10 mouse cellular contexts compared by ENCODE assay signal in the genomic region with DNA sequence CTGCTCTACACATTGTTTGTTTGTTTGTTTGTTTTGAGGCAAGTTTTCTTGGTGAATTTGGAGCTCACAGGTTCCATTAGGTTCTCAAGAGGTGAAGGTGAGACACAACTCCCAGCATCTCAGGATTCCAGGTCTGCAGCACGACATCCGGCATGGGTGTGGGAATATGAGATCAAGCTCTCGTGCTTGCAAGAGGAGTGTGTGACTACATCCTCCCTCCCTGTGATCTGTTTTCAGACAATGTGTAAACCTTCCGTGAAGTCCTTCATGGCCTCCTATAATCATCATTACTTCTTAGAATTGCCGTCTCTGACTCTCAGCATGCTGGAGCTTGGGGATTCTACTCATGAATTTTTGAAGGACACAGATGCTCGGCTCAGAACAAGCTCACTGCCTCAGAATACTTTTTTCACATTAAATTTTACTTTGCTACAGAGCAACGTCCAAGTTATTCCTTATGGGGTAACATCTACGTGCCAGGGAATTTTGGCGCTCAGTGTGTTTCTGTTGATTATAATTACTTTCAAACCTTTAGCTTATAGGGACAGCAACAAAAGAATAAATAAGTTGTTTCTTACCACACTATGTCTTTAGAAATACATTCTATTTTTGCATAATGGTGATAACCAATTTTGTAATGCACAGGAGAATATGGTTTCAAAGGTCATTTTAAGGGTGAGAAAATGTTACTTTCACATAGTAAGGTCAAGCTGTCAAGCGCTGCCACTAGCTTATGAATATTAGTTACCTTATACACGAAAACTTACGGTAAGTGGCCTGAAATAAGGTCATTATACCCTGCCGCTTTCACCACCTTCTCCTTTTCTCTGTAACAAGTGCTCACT.
DNase-seq lines count a peak whose midpoint lies in the region; ATAC-seq and TF ChIP-seq lines count a peak whose summit lies in the region.
"Had no signal": no experiment of that assay in that cellular context is flagged by ENCODE, and none has a peak within 500 bp of the region (broad histone marks: within the 10 kb centered on the region; RNA-seq: fewer than 3 reads in every experiment).

No protein-coding gene starts in this region.

- peak overlapping the region; percentile 35 for H3K4me2 ChIP-seq in neural tube, embryonic 12.5 days (replicated peaks)

- H3K27ac ChIP-seq in layer of hippocampus, adult 2 months, result peak overlapping the region; percentile 79
- H3K27ac ChIP-seq in neural tube, embryonic 12.5 days, result no peak overlapping the region

- no peak overlapping the region for H3K9ac ChIP-seq in neural tube, embryonic 12.5 days

- no peak for DNase-seq in layer of hippocampus, adult 2 months (ENCODE audit: low spot score in 2 of 2)
- DNase-seq in layer of hippocampus, adult 8-10 months (ENCODE audit: low spot score in 2 of 2), result no peak
- peak; percentile 90 for DNase-seq in embryo, embryonic 10.5 days (ENCODE audit: low spot score)
- no peak for DNase-seq in left cerebral cortex, postnatal 10 days (ENCODE audit: extremely low spot score in 1 of 2, low spot score in 2 of 2)
- no peak for DNase-seq in left cerebral cortex, postnatal 36 days (ENCODE audit: low spot score in 2 of 2)
- DNase-seq in right cerebral cortex, postnatal 36 days (ENCODE audit: low spot score in 2 of 2), result no peak
- DNase-seq: lung, adult 2 months had no signal

- WGBS in neural tube, embryonic 12.5 days, result 36% methylated on average over 13 of the region's 13 CpGs

- peaks cover 4% of the 10 kb centered on the region for H3K4me1 ChIP-seq in neural tube, embryonic 12.5 days

- no peak overlapping the region for H3K4me3 ChIP-seq in layer of hippocampus, adult 2 months
- no peak overlapping the region for H3K4me3 ChIP-seq in neural tube, embryonic 12.5 days
- H3K4me3 ChIP-seq: erythroblast, embryonic 14.5 days had no signal

- H3K36me3 ChIP-seq in neural tube, embryonic 12.5 days, result no peaks in the 10 kb centered on the region

- H3K9me3 ChIP-seq in neural tube, embryonic 12.5 days, result no peaks in the 10 kb centered on the region

- ATAC-seq in hematopoietic stem cell, adult 5-6 weeks (replicated peaks in 1 of 2; ENCODE audit: insufficient read depth in 1 of 2, low FRiP score in 2 of 2, low TSS enrichment in 1 of 2, low read depth in 1 of 2, poor library complexity in 2 of 2, severe bottlenecking in 2 of 2), result peak; percentile 50 to 56; a peak in 3 of 4 replicates
- peak; percentile 44; the same call in 1 of the 2 replicates for ATAC-seq in neural tube, embryonic 12.5 days (ENCODE audit: low FRiP score, low read depth)

- H3K27me3 ChIP-seq in neural tube, embryonic 12.5 days (replicated peaks), result no peaks in the 10 kb centered on the region

- intact Hi-C loops in left cerebral cortex, postnatal 10 days (cut with DNase I), result loop anchor here (2.0 to 5.0 kb wide), 2 partner anchors 41 to 219 kb away; no protein-coding TSS in a partner anchor
- intact Hi-C loops in left cerebral cortex, postnatal 36 days (cut with DNase I), result loop anchor here (5.0 kb wide), 1 partner anchor 56 kb away; no protein-coding TSS in a partner anchor

- no peak for TF ChIP-seq CTCF in layer of hippocampus, adult 2 months (conservative IDR thresholded peaks at IDR 0.05)
